Mouse (Mus musculus) cerebellum, adult 2 months (tissue): ENCODE data around the gene Atp6v0b.

Source experiments
- CTCF ChIP-seq: fragments of 200-500 bp; IDR thresholded peaks from 2 replicates; pipeline ENCODE4 v1.5.1; 2011; ENCODE audit warnings: low read depth, mild to moderate bottlenecking, control low read depth, low read length, moderate library complexity, borderline replicate concordance; ENCODE audit not compliant: insufficient read depth
- POLR2A ChIP-seq: fragments of 200-500 bp; IDR thresholded peaks from 2 replicates; pipeline ENCODE4 v1.6.1; 2011; ENCODE audit warnings: low read length, control low read depth, borderline replicate concordance; ENCODE audit not compliant: insufficient read depth

GRCm38 (mm10) chr4:117915489-117916105 is 28.5 kb upstream of the Atp6v0b start:
- TF ChIP-seq CTCF: no peak
- TF ChIP-seq POLR2A: no peak
